Mouse (Mus musculus) forebrain, embryonic 13.5 days (tissue): ENCODE data around the gene Gm7029. TPM values are rescaled to one million over a fixed set of nuclear protein-coding genes. Genes with fewer than 3 reads are reported as not detected.
"Not testable (repeated sequence)": the region's sequence is repeated elsewhere in the genome, so short reads cannot be mapped to it uniquely, and the experiment has no call there.

Experiments used
- ATAC-seq: fragments of 200-750 bp; cut with Nextera tagmentation; 2 replicates; pipeline ENCODE4 v1.8.0; 2017
- H3K27ac ChIP-seq: fragments of 300-500 bp; sonication (generic); 2 replicates; pipeline ENCODE4 v1.5.1; 2015; ENCODE audit warnings: inconsistent platforms, mild to moderate bottlenecking, moderate library complexity
- H3K27me3 ChIP-seq: fragments of 300-500 bp; sonication (generic); 2 replicates; pipeline ENCODE4 v1.6.1; 2015; ENCODE audit warnings: mild to moderate bottlenecking, inconsistent platforms
- H3K36me3 ChIP-seq: fragments of 300-500 bp; sonication (generic); 2 replicates; pipeline ENCODE4 v1.6.1; 2015; ENCODE audit warnings: mild to moderate bottlenecking, inconsistent platforms; ENCODE audit not compliant: poor library complexity, severe bottlenecking
- H3K4me1 ChIP-seq: fragments of 300-500 bp; sonication (generic); 2 replicates; pipeline ENCODE4 v1.6.1; 2015; ENCODE audit warnings: inconsistent platforms
- H3K4me2 ChIP-seq: fragments of 300-500 bp; sonication (generic); 2 replicates; pipeline ENCODE4 v1.6.1; 2015; ENCODE audit warnings: inconsistent platforms, mild to moderate bottlenecking, moderate library complexity
- H3K4me3 ChIP-seq: fragments of 300-500 bp; sonication (generic); 2 replicates; pipeline ENCODE4 v1.5.1; 2015; ENCODE audit warnings: mild to moderate bottlenecking, inconsistent platforms
- H3K9ac ChIP-seq: fragments of 300-500 bp; sonication (generic); 2 replicates; pipeline ENCODE4 v1.6.1; 2015; ENCODE audit warnings: mild to moderate bottlenecking, inconsistent platforms
- H3K9me3 ChIP-seq: fragments of 300-500 bp; sonication (generic); replicated peaks from 2 replicates; pipeline ENCODE4 v1.6.1; 2016; ENCODE audit warnings: inconsistent platforms
- WGBS: fragments of 180-500 bp; shearing (Covaris S2); methylation state at CpG from one replicate; pipeline ENCODE4 v1.1.7; 2015; 5-methylcytosine and 5-hydroxymethylcytosine counted together
- polyA plus RNA-seq: library from polyadenylated mRNA; unstranded; fragments of >200 nt; fragmentation: Nextera tagmentation; extraction: Ambion mirVana; gene quantifications from 2 replicates; pipeline ENCODE4 v1.2.1, GENCODE M21; 2015

Gene Gm7029
- polyA plus RNA-seq = not detected in 2 replicates

DNA sequence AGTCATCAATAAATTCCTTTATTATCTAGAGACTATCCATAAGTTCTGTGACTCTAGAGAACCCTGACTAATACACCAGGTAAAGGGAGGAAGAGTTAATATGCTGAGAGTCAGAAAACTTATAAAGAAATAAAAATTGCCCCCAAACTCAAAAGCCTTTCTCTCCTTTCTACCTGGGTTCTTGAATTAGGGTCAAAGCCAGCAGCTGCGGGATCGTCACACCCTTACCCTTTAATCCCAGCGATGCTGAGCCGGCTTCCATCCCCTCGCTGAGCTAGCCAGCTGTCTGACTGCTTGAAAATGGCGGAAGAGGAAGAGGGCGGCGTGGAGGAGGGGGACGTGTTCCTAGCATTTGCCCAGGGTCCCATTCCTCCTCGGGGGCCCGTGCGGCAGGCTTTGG is at the start of gene Gm7029:
Gene Gm7029 (plus strand): TSS at position 301 of the 400 bp plus-strand sequence.
- H3K4me1 ChIP-seq, H3K4me2 ChIP-seq, H3K27ac ChIP-seq, H3K27me3 ChIP-seq, ATAC-seq, H3K9ac ChIP-seq, H3K9me3 ChIP-seq, H3K4me3 ChIP-seq: not testable (repeated sequence)
- peaks cover 33% of the 10 kb centered on the region for H3K36me3 ChIP-seq
- no CpG with 5 or more reads among the region's 12 CpGs for WGBS

DNA sequence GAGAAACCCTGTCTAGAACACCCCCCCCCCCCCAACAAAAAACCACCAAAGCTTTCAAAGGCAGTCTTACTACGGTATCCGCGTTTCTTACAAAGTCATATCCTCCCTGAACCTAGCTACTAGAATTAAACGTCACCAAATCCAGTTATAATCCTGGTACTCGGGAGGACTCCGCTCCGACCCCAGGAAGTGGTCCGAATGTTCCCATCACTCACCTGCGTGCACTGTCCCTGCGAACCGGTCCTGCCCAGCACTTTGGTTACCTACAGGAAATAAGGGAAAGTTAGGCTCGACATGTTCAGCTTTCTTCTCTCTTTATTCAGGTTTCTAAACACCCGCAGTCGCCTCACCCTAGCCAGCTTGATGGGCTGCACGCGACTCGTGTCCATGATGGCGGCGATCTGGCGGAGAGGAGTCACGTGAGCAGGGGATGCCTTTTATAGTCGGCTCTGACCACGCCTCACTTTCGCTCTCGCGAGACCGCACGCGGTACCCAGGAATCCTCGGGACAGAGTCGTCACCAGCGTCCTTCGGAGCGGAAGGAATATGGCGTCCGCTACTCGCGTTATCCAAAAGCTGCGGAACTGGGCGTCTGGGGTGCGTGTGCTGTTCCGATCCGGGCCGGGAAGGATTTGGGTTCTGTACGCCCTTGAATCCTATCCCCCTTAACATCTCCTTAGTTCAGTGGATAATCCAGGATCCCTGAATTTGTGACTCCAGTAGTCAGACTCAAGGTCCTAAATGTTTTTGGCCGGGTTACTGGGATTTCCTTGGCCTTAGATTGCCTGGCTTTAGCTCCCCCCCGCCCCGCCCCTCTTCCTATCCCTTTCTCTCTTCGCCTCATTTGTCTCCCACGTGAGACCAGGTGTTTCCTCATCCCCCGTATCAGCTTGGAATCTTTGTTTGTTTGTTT is 49.3 kb upstream of the Gm7029 start, which contains the start of the genes Rps28 and Ndufa7:
Gene Rps28 (minus strand): TSS at position 479 of the 913 bp plus-strand sequence.
Gene Ndufa7 (plus strand): TSS at position 489 of the 913 bp plus-strand sequence.
- Histone ChIP-seq H3K4me2 (peak within 1 kb of the TSS; percentile 95), H3K27ac (peak within 1 kb of the TSS; percentile 85), H3K4me3 (peak within 1 kb of the TSS; percentile 85), H3K4me1 (peaks cover 45% of the 10 kb centered on the region), H3K9ac (peak within 1 kb of the TSS; percentile 86), H3K9me3 (no peaks in the 10 kb centered on the region), H3K27me3 (no peaks in the 10 kb centered on the region), H3K36me3 (peaks cover 42% of the 10 kb centered on the region)
- WGBS = under 1% methylated on average over 51 of the region's 51 CpGs
- ATAC-seq = peak; percentile 95

DNA sequence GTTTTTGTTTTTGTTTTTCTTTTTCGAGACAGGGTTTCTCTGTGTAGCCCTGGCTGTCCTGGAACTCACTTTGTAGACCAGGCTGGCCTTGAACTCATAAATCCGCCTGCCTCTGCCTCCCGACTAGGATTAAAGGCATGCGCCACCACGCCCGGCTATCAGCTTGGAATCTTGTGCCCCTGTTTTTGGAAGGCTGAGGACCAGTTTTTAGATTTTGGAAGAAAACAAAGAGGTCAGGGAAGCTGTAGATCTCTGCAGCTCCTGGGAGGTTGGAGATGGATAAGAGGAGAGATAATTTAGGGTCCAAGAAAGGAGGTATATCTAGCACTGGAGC is 48.7 kb upstream of the Gm7029 start:
- Histone ChIP-seq H3K27ac (peak overlapping the region; percentile 85; the same call in 1 of the 2 replicates), H3K36me3 (peaks cover 42% of the 10 kb centered on the region), H3K9ac (peak overlapping the region; percentile 85), H3K4me1 (peaks cover 45% of the 10 kb centered on the region), H3K4me2 (peak overlapping the region; percentile 81), H3K4me3 (peak overlapping the region; percentile 85)
- not testable (repeated sequence) for H3K27me3 ChIP-seq, H3K9me3 ChIP-seq, ATAC-seq
- WGBS = 5% methylated on average over 6 of the region's 6 CpGs

DNA sequence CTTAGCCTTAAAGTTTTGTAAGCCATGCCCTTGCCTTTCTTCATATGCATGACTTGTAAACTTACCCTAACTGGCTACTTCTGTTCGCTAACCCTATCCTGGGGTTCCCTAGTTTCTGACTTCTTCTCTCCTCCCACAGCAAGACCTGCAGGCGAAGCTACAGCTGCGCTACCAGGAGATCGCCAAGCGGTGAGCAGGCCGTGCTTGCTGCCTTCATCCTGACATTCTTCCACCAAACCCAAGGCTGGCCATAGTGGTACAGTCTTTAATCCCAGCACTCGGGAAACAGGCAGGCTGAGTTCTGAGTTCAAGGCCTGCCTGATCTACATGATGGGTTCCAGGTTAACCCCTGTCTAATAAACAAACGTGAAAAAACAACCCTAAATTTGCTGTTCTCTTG is 48.2 kb upstream of the Gm7029 start:
- Histone ChIP-seq H3K36me3 (peaks cover 42% of the 10 kb centered on the region), H3K4me2 (peak overlapping the region; percentile 81), H3K27ac (no peak overlapping the region), H3K9ac (peak overlapping the region; percentile 85; the same call in 1 of the 2 replicates), H3K4me1 (peaks cover 45% of the 10 kb centered on the region), H3K4me3 (peak overlapping the region; percentile 85), H3K9me3 (no peaks in the 10 kb centered on the region), H3K27me3 (no peaks in the 10 kb centered on the region)
- WGBS = 84% methylated on average over 8 of the region's 8 CpGs
- ATAC-seq = no peak

DNA sequence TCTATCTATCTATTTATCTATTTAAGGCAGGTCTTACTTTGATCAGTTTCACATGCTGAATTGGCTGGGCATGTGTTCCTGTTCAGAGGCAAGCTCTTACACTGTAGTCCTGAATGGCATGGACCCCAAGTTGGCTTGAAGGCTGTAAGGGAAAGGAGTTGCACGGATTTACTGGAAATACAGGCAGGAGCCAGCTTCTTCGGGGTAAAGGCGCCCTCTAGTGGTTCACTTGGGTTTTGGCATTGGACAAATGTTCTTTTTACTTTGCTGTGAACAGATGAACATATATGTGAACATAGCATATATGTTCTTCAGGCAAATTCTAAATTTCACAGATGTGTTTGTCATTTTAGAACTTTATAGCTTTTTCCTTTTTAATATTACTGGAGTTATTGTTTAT is 46.8 kb upstream of the Gm7029 start:
- no peaks in the 10 kb centered on the region for H3K9me3 ChIP-seq
- no peak overlapping the region for H3K9ac ChIP-seq
- H3K4me3 ChIP-seq = no peak overlapping the region
- peaks cover 43% of the 10 kb centered on the region for H3K4me1 ChIP-seq
- no peak overlapping the region for H3K4me2 ChIP-seq
- H3K36me3 ChIP-seq = peaks cover 41% of the 10 kb centered on the region
- no peaks in the 10 kb centered on the region for H3K27me3 ChIP-seq
- H3K27ac ChIP-seq = no peak overlapping the region
- 0% methylated on average over 3 of the region's 3 CpGs for WGBS
- no peak for ATAC-seq

DNA sequence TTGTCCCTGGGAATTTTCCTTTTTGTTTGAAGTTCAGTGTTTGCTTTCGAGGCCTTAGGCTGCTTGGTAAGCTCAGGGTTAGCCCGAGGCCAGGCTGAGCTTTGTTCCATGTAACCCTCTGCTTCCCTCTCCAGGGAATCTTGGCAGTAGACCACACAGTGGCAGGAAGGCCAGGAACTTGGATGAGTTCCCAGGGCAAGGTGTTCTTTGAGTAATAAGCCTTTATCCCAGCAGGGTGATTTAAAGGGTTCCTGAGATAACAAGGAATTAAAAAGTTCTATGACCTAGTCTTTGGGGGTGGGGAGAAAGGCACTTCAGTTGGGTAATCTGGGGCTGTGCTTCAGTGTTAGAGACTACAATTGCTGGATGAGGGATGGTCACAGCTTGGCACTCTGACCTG is 44.7 kb upstream of the Gm7029 start:
- Histone ChIP-seq H3K27me3 (no peaks in the 10 kb centered on the region), H3K4me2 (no peak overlapping the region), H3K9me3 (no peaks in the 10 kb centered on the region), H3K4me1 (peaks cover 23% of the 10 kb centered on the region), H3K36me3 (peaks cover 46% of the 10 kb centered on the region), H3K4me3 (no peak overlapping the region), H3K27ac (no peak overlapping the region), H3K9ac (no peak overlapping the region)
- WGBS = 61% methylated on average over 2 of the region's 2 CpGs
- ATAC-seq = no peak

DNA sequence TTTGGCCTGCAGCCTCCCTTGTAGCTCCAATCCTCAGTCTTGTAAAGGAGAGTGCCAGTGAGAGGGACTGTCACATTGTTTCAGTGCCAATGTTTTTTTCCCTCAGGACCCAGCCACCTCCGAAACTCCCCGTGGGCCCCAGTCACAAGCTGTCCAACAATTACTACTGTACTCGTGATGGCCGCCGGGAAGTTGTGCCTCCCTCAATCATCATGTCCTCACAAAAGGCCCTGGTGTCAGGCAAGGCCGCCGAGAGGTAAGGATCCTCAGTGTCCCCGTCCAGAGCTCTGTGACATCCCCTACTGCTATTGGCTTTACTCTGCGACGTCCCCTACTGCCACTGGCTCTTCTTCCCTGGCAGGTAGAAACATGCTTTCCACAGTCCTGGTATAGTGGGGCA is 44.1 kb upstream of the Gm7029 start:
- Histone ChIP-seq H3K4me1 (peaks cover 23% of the 10 kb centered on the region), H3K9me3 (no peaks in the 10 kb centered on the region), H3K9ac (no peak overlapping the region; the same call in 1 of the 2 replicates), H3K4me3 (no peak overlapping the region), H3K27me3 (no peaks in the 10 kb centered on the region), H3K36me3 (peaks cover 53% of the 10 kb centered on the region), H3K27ac (no peak overlapping the region), H3K4me2 (no peak overlapping the region)
- no peak for ATAC-seq
- WGBS = 93% methylated on average over 10 of the region's 10 CpGs

DNA sequence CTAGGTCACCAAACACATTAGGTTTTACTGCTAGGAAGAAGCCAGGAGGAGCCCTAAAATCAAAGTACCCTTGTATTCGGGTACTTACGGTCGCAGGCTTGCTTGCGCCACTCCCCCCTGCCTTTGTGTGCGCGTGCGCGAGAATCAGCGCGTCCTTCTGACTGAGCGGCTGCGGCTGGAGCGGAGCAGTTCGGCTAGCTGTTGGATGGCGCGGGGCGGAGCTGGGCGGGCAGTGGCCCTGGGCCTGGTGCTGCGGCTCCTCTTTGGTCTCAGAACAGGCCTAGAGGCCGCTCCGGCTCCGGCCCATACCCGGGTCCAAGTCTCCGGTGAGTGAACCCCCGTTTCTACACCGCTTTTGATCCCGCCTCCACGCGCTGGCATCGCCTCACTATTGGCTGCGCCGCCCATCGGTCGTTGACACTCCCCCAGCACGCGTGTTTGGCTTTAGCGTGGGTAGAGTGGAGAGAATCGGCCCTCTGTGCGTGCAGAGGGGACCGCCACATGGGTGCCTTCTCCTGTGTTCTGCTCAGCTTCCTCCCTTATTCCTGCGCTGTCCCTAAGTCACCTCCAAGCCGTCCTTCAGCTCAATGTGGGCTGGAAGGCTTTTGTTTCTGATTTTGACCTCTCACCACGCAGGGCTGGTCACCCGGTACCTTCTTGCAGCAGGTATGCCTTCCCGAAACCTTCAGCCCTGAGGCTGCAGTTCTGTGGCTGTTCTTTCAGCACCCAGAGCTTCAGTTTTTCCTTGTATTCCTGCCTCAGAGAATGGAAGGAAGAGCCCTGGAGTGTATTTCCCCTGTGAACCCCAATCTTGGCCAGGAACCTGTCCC is 30.5 kb upstream of the Gm7029 start, which contains the start of gene Cd320:
Gene Cd320 (plus strand): TSS at position 126 of the 830 bp plus-strand sequence.
- Histone ChIP-seq H3K27ac (peak within 1 kb of the TSS; percentile 59; the same call in 1 of the 2 replicates), H3K27me3 (no peaks in the 10 kb centered on the region), H3K36me3 (peaks cover 30% of the 10 kb centered on the region), H3K4me3 (peak within 1 kb of the TSS; percentile 90), H3K9ac (peak within 1 kb of the TSS; percentile 81), H3K9me3 (no peaks in the 10 kb centered on the region), H3K4me1 (peaks cover 18% of the 10 kb centered on the region), H3K4me2 (peak within 1 kb of the TSS; percentile 96)
- under 1% methylated on average over 44 of the region's 45 CpGs for WGBS
- peak; percentile 97 for ATAC-seq

DNA sequence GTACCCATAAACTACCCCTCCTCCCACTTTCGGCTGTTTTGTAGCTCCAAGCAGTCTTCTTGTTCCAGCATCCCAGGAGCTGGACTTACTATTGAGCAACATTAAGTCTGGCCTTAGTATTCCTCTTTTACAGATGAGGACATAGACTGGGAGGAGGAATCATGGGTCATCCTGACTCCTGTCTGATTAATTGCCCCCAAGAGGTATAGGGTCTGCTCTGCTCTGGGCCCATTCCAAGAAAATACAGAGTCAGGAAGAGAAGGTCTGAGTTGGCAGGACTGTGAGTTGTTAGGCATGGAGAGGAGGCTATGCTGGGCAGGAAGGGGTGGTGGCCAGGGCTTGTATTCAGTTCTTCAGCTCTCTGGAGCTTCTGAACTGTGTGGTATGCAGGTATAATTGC is 29.4 kb upstream of the Gm7029 start:
- H3K4me1 ChIP-seq = peaks cover 18% of the 10 kb centered on the region
- no peak for ATAC-seq
- H3K4me3 ChIP-seq = peak overlapping the region; percentile 90
- H3K36me3 ChIP-seq = peaks cover 30% of the 10 kb centered on the region
- H3K9me3 ChIP-seq = no peaks in the 10 kb centered on the region
- H3K4me2 ChIP-seq = peak overlapping the region; percentile 96
- 69% methylated on average over 1 of the region's 1 CpGs for WGBS
- peak overlapping the region; percentile 81 for H3K9ac ChIP-seq
- no peak overlapping the region for H3K27ac ChIP-seq
- H3K27me3 ChIP-seq = no peaks in the 10 kb centered on the region

DNA sequence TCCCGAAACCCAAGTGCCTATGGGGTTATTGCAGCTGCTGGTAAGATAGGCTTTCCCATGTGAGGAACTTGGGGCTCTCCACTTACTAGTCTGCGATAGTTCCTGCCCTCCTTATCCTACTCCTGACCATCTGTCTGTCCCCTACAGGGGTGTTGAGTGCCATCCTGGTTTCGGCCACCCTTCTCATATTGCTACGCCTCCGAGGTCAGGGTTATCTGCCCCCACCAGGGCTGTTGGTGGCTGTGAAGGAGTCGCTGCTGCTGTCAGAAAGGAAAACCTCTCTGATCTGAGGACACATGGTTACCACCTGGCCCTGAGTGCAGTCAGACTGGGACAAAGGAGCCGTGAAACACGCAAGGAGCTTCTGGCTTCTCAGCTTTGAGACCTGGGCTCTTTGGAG is 25.5 kb upstream of the Gm7029 start:
- 92% methylated on average over 8 of the region's 8 CpGs for WGBS

DNA sequence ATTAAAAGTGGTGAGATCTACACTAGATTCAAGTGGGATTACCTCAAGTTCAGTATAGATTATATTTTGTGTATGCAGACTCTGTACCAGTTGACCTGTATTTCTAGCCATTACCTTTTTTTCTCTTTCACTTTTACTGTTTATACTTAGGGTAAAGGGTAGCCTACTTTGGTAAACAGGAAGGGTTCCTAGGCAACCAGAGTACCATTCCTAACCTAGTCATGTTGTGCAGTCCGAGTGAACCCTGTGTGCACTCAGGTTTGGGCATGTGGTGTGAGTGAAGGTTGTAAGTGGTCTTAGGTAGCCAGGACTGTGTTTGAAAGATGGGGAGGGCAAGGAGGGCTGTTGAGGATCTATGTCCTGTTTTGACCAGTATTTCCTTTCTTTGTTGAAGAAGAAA is 22.3 kb upstream of the Gm7029 start:
- H3K4me1 ChIP-seq = no peaks in the 10 kb centered on the region
- H3K4me2 ChIP-seq = no peak overlapping the region
- ATAC-seq = no peak
- H3K36me3 ChIP-seq = peaks cover 36% of the 10 kb centered on the region
- H3K27me3 ChIP-seq = no peaks in the 10 kb centered on the region
- H3K9me3 ChIP-seq = no peaks in the 10 kb centered on the region
- H3K4me3 ChIP-seq = no peak overlapping the region
- 87% methylated on average over 1 of the region's 1 CpGs for WGBS
- H3K27ac ChIP-seq = no peak overlapping the region
- no peak overlapping the region for H3K9ac ChIP-seq

More for the DNA sequence above, 25.5 kb upstream of the Gm7029 start:
- Histone ChIP-seq H3K4me3 (no peak overlapping the region), H3K27me3 (no peaks in the 10 kb centered on the region), H3K4me1 (peaks cover 18% of the 10 kb centered on the region), H3K9ac (no peak overlapping the region), H3K4me2 (no peak overlapping the region), H3K9me3 (no peaks in the 10 kb centered on the region), H3K36me3 (peaks cover 36% of the 10 kb centered on the region), H3K27ac (no peak overlapping the region)
- no peak for ATAC-seq

DNA sequence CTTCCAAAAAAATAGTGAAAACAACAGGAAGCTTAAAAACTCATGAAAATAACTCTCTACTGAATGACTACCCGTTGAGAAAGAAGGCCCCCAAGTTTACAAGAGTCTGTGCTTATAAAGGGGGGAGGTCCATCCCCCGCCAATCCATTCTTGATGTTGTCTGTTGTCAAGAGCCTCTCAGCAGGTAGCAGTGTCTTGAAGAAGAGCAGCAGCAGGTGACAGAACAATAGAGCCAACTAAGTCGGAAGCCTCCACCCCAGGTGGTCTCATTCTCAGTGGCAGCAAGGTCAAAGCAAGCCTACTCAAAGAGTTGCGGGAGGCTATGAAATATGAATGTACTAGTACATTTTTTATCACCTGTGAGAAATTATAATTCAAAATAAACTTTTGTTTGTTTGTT is 15.8 kb upstream of the Gm7029 start:
- Histone ChIP-seq H3K36me3 (no peaks in the 10 kb centered on the region), H3K27me3 (no peaks in the 10 kb centered on the region), H3K9ac (no peak overlapping the region), H3K4me3 (no peak overlapping the region), H3K9me3 (no peaks in the 10 kb centered on the region), H3K27ac (no peak overlapping the region), H3K4me1 (no peaks in the 10 kb centered on the region), H3K4me2 (no peak overlapping the region)
- no peak for ATAC-seq
- 62% methylated on average over 4 of the region's 4 CpGs for WGBS
